In the genomic region with DNA sequence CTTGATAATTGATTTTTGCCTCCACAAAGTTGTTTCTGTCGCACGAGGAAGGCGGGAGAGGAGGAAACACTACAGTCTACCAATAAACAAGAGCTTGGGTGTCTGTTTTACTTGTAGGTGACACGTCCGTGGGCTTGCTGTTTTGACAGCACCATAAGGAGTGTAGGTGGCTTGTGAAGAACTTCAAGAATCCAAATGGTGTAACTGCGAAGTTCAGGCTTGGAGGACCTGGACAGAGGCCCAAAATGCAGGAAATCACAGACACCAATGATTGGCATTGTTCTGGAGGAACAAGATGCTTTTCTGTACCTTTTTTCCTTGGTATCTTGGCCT, we compare ENCODE assay signal across 8 mouse cellular contexts.
DNase-seq lines count a peak whose midpoint lies in the region; ATAC-seq lines count a peak whose summit lies in the region.

No protein-coding gene starts in this region.

- H3K4me3 ChIP-seq in forebrain, embryonic 12.5 days (replicated peaks) = peak overlapping the region; percentile 53
- peak overlapping the region; percentile 94 for H3K4me3 ChIP-seq in megakaryocyte, embryonic 14.5 days (replicated peaks)

- H3K9me3 ChIP-seq in forebrain, embryonic 12.5 days = no peaks in the 10 kb centered on the region
- H3K9me3 ChIP-seq in megakaryocyte, embryonic 14.5 days = no peaks in the 10 kb centered on the region

- 7% methylated on average over 6 of the region's 6 CpGs for WGBS in forebrain, embryonic 12.5 days

- peak overlapping the region; percentile 39; the same call in 1 of the 2 replicates for H3K27ac ChIP-seq in forebrain, embryonic 12.5 days

- peak; percentile 83 for DNase-seq in right cerebral cortex, adult 18-20 months
- no peak for DNase-seq in right cerebral cortex, postnatal 4 days
- peak; percentile 12 to 17 for DNase-seq in layer of hippocampus, postnatal 10 days (ENCODE audit: low spot score in 2 of 2)
- no peak for DNase-seq in embryo, embryonic 10.5 days (ENCODE audit: low spot score)
- DNase-seq in embryo, embryonic 11 days = no peak
- DNase-seq in thymus, postnatal 36 days = no peak

- no peaks in the 10 kb centered on the region for H3K36me3 ChIP-seq in forebrain, embryonic 12.5 days (replicated peaks)
- peaks cover 14% of the 10 kb centered on the region for H3K36me3 ChIP-seq in megakaryocyte, embryonic 14.5 days (replicated peaks; ENCODE audit: low read length)

- peak overlapping the region; percentile 75 for H3K4me2 ChIP-seq in forebrain, embryonic 12.5 days

- no peaks in the 10 kb centered on the region for H3K27me3 ChIP-seq in forebrain, embryonic 12.5 days
- H3K27me3 ChIP-seq in megakaryocyte, embryonic 14.5 days (replicated peaks) = no peaks in the 10 kb centered on the region

- peaks cover 10% of the 10 kb centered on the region for H3K4me1 ChIP-seq in forebrain, embryonic 12.5 days
- H3K4me1 ChIP-seq in megakaryocyte, embryonic 14.5 days = peaks cover 72% of the 10 kb centered on the region

- H3K9ac ChIP-seq in forebrain, embryonic 12.5 days = peak overlapping the region; percentile 67; the same call in 1 of the 2 replicates

- ATAC-seq in forebrain, embryonic 12.5 days (ENCODE audit: low FRiP score) = peak; percentile 11; the same call in 1 of the 2 replicates

Comparison
In these comparisons a context has a peak if more than half of its experiments do, and no peak if none do; other contexts are left out.
1. DNase-seq: peak in right cerebral cortex, adult 18-20 months (single experiment) and layer of hippocampus, postnatal 10 days (2 of 2); none in right cerebral cortex, postnatal 4 days (single experiment), embryo, embryonic 10.5 days (single experiment), embryo, embryonic 11 days (single experiment) and thymus, postnatal 36 days (0 of 2).